Mouse (Mus musculus): ENCODE data around the gene Grhl3.

The Grhl3 gene

GRCm38 (mm10) chr4:135531771-135532613 lies 41.4 kb downstream of the Grhl3 start:
- peak; percentile 91 for DNase-seq (ENCODE audit: low read depth, low spot score)

- DNase-seq (ENCODE audit: low read depth, low spot score), result no peak
Measured at GRCm38 (mm10) chr4:135531236-135531635, 42.2 kb downstream of the Grhl3 start.

GRCm38 (mm10) chr4:135530270-135530669 lies 43.2 kb downstream of the Grhl3 start:
- peak; percentile 66 for DNase-seq (ENCODE audit: low read depth, low spot score)

- no peak for DNase-seq (ENCODE audit: low read depth, low spot score)
Measured at GRCm38 (mm10) chr4:135526039-135526710, 47.3 kb downstream of the Grhl3 start.

- DNase-seq (ENCODE audit: low read depth, low spot score), result no peak
Measured at GRCm38 (mm10) chr4:135525057-135525456, 48.4 kb downstream of the Grhl3 start.

GRCm38 (mm10) chr4:135523939-135524338 lies 49.5 kb downstream of the Grhl3 start:
- DNase-seq (ENCODE audit: low read depth, low spot score), result no peak

GRCm38 (mm10) chr4:135520421-135520820 lies 53.0 kb downstream of the Grhl3 start:
- DNase-seq (ENCODE audit: low read depth, low spot score), result no peak

GRCm38 (mm10) chr4:135518135-135518534 lies 55.3 kb downstream of the Grhl3 start:
- DNase-seq (ENCODE audit: low read depth, low spot score), result no peak

- DNase-seq (ENCODE audit: low read depth, low spot score), result peak; percentile 86
Measured at GRCm38 (mm10) chr4:135516351-135517316, 56.8 kb downstream of the Grhl3 start.

GRCm38 (mm10) chr4:135514925-135515324 lies 58.5 kb downstream of the Grhl3 start:
- DNase-seq (ENCODE audit: low read depth, low spot score), result no peak

- no peak for DNase-seq (ENCODE audit: low read depth, low spot score)
Measured at GRCm38 (mm10) chr4:135513865-135514264, 59.6 kb downstream of the Grhl3 start.

GRCm38 (mm10) chr4:135509515-135509914 lies 63.9 kb downstream of the Grhl3 start:
- DNase-seq (ENCODE audit: low read depth, low spot score), result peak; percentile 54

GRCm38 (mm10) chr4:135508419-135509039 lies 64.9 kb downstream of the Grhl3 start:
- DNase-seq (ENCODE audit: low read depth, low spot score), result peak; percentile 95

GRCm38 (mm10) chr4:135507547-135508350 lies 65.7 kb downstream of the Grhl3 start:
- peak; percentile 91 for DNase-seq (ENCODE audit: low read depth, low spot score)

- DNase-seq (ENCODE audit: low read depth, low spot score), result no peak
Measured at GRCm38 (mm10) chr4:135505794-135506193, 67.6 kb downstream of the Grhl3 start.

- DNase-seq (ENCODE audit: low read depth, low spot score), result no peak
Measured at GRCm38 (mm10) chr4:135501587-135501986, 71.8 kb downstream of the Grhl3 start.

- DNase-seq (ENCODE audit: low read depth, low spot score), result no peak
Measured at GRCm38 (mm10) chr4:135499831-135500230, 73.6 kb downstream of the Grhl3 start.

- DNase-seq (ENCODE audit: low read depth, low spot score), result no peak
Measured at GRCm38 (mm10) chr4:135498136-135498535, 75.3 kb downstream of the Grhl3 start.

- peak; percentile 78 for DNase-seq (ENCODE audit: low read depth, low spot score)
Measured at GRCm38 (mm10) chr4:135495810-135496209, 77.6 kb downstream of the Grhl3 start.

- DNase-seq (ENCODE audit: low read depth, low spot score), result no peak
Measured at GRCm38 (mm10) chr4:135495397-135495791, 78.0 kb downstream of the Grhl3 start.

Data from ZHBTc4 (cell line).